Mouse (Mus musculus): ENCODE results near the gene Pgap3.

The Pgap3 gene

GRCm38 (mm10) chr11:98400161-98400726 is at the start of gene Pgap3:
Gene Pgap3 (minus strand): TSS chr11:98400490.
- in situ Hi-C loops (cut with MboI, MseI) = no loop called here

GRCm38 (mm10) chr11:98449419-98449818 is 49.1 kb upstream of the Pgap3 start:
- in situ Hi-C loops (cut with MboI, MseI) = no loop called here

GRCm38 (mm10) chr11:98448191-98448790 is 48.0 kb upstream of the Pgap3 start:
- in situ Hi-C loops (cut with MboI, MseI) = no loop called here

- in situ Hi-C loops (cut with MboI, MseI) = no loop called here
Observed at GRCm38 (mm10) chr11:98447475-98447834, 47.2 kb upstream of the Pgap3 start.

- in situ Hi-C loops (cut with MboI, MseI) = no loop called here
Observed at GRCm38 (mm10) chr11:98446562-98447474, 46.5 kb upstream of the Pgap3 start.

GRCm38 (mm10) chr11:98446213-98446561 is 45.9 kb upstream of the Pgap3 start, which contains the start of gene Grb7:
Gene Grb7 (plus strand): TSS chr11:98446394.
- in situ Hi-C loops (cut with MboI, MseI) = no loop called here

GRCm38 (mm10) chr11:98445679-98446078 is 45.4 kb upstream of the Pgap3 start:
- in situ Hi-C loops (cut with MboI, MseI) = no loop called here

- in situ Hi-C loops (cut with MboI, MseI) = no loop called here
Observed at GRCm38 (mm10) chr11:98445238-98445637, 44.9 kb upstream of the Pgap3 start.

- in situ Hi-C loops (cut with MboI, MseI) = no loop called here
Observed at GRCm38 (mm10) chr11:98443688-98444087, 43.4 kb upstream of the Pgap3 start.

- in situ Hi-C loops (cut with MboI, MseI) = no loop called here
Observed at GRCm38 (mm10) chr11:98438331-98439158, 38.3 kb upstream of the Pgap3 start, which contains the start of gene Mien1. Gene Mien1 (minus strand): TSS chr11:98438991.

GRCm38 (mm10) chr11:98437441-98437840 is 37.2 kb upstream of the Pgap3 start:
- in situ Hi-C loops (cut with MboI, MseI) = no loop called here

GRCm38 (mm10) chr11:98435723-98436122 is 35.4 kb upstream of the Pgap3 start:
- in situ Hi-C loops (cut with MboI, MseI) = no loop called here

GRCm38 (mm10) chr11:98431743-98432502 is 31.6 kb upstream of the Pgap3 start:
- in situ Hi-C loops (cut with MboI, MseI) = no loop called here

- in situ Hi-C loops (cut with MboI, MseI) = no loop called here
Observed at GRCm38 (mm10) chr11:98428436-98428835, 28.1 kb upstream of the Pgap3 start.

GRCm38 (mm10) chr11:98426592-98426991 is 26.3 kb upstream of the Pgap3 start:
- in situ Hi-C loops (cut with MboI, MseI) = no loop called here

GRCm38 (mm10) chr11:98418939-98419547 is 18.8 kb upstream of the Pgap3 start:
- in situ Hi-C loops (cut with MboI, MseI) = no loop called here

GRCm38 (mm10) chr11:98418273-98418672 is 18.0 kb upstream of the Pgap3 start:
- in situ Hi-C loops (cut with MboI, MseI) = no loop called here

GRCm38 (mm10) chr11:98417074-98417473 is 16.8 kb upstream of the Pgap3 start:
- in situ Hi-C loops (cut with MboI, MseI) = no loop called here

GRCm38 (mm10) chr11:98414162-98414561 is 13.9 kb upstream of the Pgap3 start:
- in situ Hi-C loops (cut with MboI, MseI) = no loop called here

GRCm38 (mm10) chr11:98413731-98414130 is 13.4 kb upstream of the Pgap3 start:
- in situ Hi-C loops (cut with MboI, MseI) = no loop called here

Data from T-helper 1 cell (primary cell).